Mouse (Mus musculus): ENCODE results near the gene Lrrk1. TPM values are rescaled to one million over a fixed set of nuclear protein-coding genes. Genes with fewer than 3 reads are reported as not detected.

Lrrk1 gene
- total and polyA plus RNA-seq, 2 experiments, result 7.4 to 15.0 TPM

- WGBS, result 81% methylated on average over 4 of the region's 4 CpGs
- no peak for TF ChIP-seq POLR2A (IDR thresholded peaks at IDR 0.05; ENCODE audit: extremely low read depth, insufficient read depth, low read length)
- no peak for TF ChIP-seq CTCF (IDR thresholded peaks at IDR 0.05; ENCODE audit: low read depth, low read length)
- H3K27me3 ChIP-seq (ENCODE audit: control insufficient read depth, insufficient read depth, low read length), result no peaks in the 10 kb centered on the region
- H3K4me1 ChIP-seq (ENCODE audit: control insufficient read depth, insufficient read depth, low read length), result no peaks in the 10 kb centered on the region
- H3K27ac ChIP-seq (replicated peaks; ENCODE audit: insufficient read depth, low read depth, low read length), result no peak overlapping the region
- no peak overlapping the region for H3K9ac ChIP-seq (ENCODE audit: low read depth, low read length)
- no peaks in the 10 kb centered on the region for H3K79me2 ChIP-seq (ENCODE audit: control insufficient read depth, insufficient read depth, low read length)
- H3K36me3 ChIP-seq (ENCODE audit: control insufficient read depth, insufficient read depth, low read length), result no peaks in the 10 kb centered on the region
- H3K4me3 ChIP-seq (ENCODE audit: insufficient read depth, low read depth, low read length), result no peak overlapping the region
- no peak for DNase-seq (ENCODE audit: extremely low read depth, low read depth, low spot score)
Measured at GRCm38 (mm10) chr7:66184026-66184425, 204.1 kb downstream of the Lrrk1 start.

DNA sequence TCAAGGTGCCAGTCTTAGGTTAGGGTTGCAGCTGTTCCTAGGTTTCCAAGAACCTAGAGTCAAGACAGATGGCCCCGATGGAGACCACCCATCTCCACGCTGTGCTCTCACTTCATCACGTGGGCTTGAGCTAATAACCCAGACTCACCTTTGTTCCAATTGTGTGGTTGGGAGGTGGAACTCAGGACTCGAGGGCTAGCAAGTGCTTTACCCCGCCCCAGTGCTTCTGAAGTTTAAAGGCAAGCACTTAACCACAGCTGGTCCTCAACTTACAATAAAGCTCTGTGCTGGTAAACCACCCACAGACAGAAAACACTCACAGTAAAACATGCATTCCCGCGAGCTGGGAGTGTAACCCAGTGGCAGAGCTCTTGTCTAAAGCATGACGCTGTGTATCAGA, 204.7 kb downstream of the Lrrk1 start:
- no peak overlapping the region for H3K9ac ChIP-seq (ENCODE audit: low read depth, low read length)
- 79% methylated on average over 8 of the region's 8 CpGs for WGBS
- H3K36me3 ChIP-seq (ENCODE audit: control insufficient read depth, insufficient read depth, low read length), result no peaks in the 10 kb centered on the region
- no peak for DNase-seq (ENCODE audit: extremely low read depth, low read depth, low spot score)
- H3K4me3 ChIP-seq (ENCODE audit: insufficient read depth, low read depth, low read length), result no peak overlapping the region
- no peak for TF ChIP-seq CTCF (IDR thresholded peaks at IDR 0.05; ENCODE audit: low read depth, low read length)
- no peak for TF ChIP-seq POLR2A (IDR thresholded peaks at IDR 0.05; ENCODE audit: extremely low read depth, insufficient read depth, low read length)
- no peaks in the 10 kb centered on the region for H3K4me1 ChIP-seq (ENCODE audit: control insufficient read depth, insufficient read depth, low read length)
- no peaks in the 10 kb centered on the region for H3K79me2 ChIP-seq (ENCODE audit: control insufficient read depth, insufficient read depth, low read length)
- H3K27me3 ChIP-seq (ENCODE audit: control insufficient read depth, insufficient read depth, low read length), result no peaks in the 10 kb centered on the region
- H3K27ac ChIP-seq (replicated peaks; ENCODE audit: insufficient read depth, low read depth, low read length), result no peak overlapping the region

GRCm38 (mm10) chr7:66182075-66182715, 206.0 kb downstream of the Lrrk1 start:
- Histone ChIP-seq H3K27me3 (ENCODE audit: control insufficient read depth, insufficient read depth, low read length) (no peaks in the 10 kb centered on the region), H3K4me3 (ENCODE audit: insufficient read depth, low read depth, low read length) (no peak overlapping the region), H3K9ac (ENCODE audit: low read depth, low read length) (no peak overlapping the region), H3K27ac (replicated peaks; ENCODE audit: insufficient read depth, low read depth, low read length) (no peak overlapping the region), H3K79me2 (ENCODE audit: control insufficient read depth, insufficient read depth, low read length) (no peaks in the 10 kb centered on the region), H3K4me1 (ENCODE audit: control insufficient read depth, insufficient read depth, low read length) (no peaks in the 10 kb centered on the region), H3K36me3 (ENCODE audit: control insufficient read depth, insufficient read depth, low read length) (no peaks in the 10 kb centered on the region)
- no peak for DNase-seq (ENCODE audit: extremely low read depth, low read depth, low spot score)
- 0 out of 2 replicates have a peak, but pooled peaks have one; percentile 19 for TF ChIP-seq CTCF (IDR thresholded peaks at IDR 0.05; ENCODE audit: low read depth, low read length)
- TF ChIP-seq POLR2A (IDR thresholded peaks at IDR 0.05; ENCODE audit: extremely low read depth, insufficient read depth, low read length), result no peak
- WGBS, result 80% methylated on average over 7 of the region's 7 CpGs

DNA sequence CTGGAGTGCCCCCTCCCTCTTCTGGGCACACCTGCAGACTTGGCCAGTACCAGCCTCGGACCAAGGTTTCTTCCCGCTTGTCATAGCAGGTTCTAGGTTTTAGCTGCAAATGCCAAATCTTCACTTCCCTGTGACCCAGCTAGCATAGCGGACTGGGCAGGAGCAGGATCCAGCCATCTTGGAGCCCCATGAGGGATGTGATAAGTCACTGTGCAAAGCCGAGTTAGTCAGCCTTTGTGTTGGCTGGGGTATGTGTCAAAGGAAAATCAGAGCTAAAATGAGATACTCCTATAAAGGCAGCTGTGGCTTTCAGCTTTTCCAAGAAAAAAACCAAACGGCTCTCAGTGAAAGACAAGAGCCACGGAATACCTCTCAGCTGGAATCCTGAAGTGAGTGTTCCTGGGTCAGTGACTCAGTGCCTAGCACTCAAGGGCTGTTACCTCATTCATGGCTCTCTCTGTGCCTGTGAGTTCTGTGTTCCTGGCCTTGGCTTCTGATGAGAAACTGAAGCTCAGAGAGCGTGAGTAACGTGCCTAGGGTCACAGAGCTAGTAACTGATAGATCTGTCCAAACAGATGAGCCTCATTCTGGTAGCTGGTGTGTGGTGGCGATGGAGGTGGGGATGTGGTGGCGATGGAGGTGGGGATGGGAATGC, 207.3 kb downstream of the Lrrk1 start:
- no peak overlapping the region for H3K9ac ChIP-seq (ENCODE audit: low read depth, low read length)
- H3K27ac ChIP-seq (replicated peaks; ENCODE audit: insufficient read depth, low read depth, low read length), result no peak overlapping the region
- 86% methylated on average over 10 of the region's 10 CpGs for WGBS
- no peak for DNase-seq (ENCODE audit: extremely low read depth, low read depth, low spot score)
- no peaks in the 10 kb centered on the region for H3K27me3 ChIP-seq (ENCODE audit: control insufficient read depth, insufficient read depth, low read length)
- TF ChIP-seq POLR2A (IDR thresholded peaks at IDR 0.05; ENCODE audit: extremely low read depth, insufficient read depth, low read length) (no peak), CTCF (IDR thresholded peaks at IDR 0.05; ENCODE audit: low read depth, low read length) (no peak)
- no peaks in the 10 kb centered on the region for H3K36me3 ChIP-seq (ENCODE audit: control insufficient read depth, insufficient read depth, low read length)
- H3K79me2 ChIP-seq (ENCODE audit: control insufficient read depth, insufficient read depth, low read length), result no peaks in the 10 kb centered on the region
- H3K4me1 ChIP-seq (ENCODE audit: control insufficient read depth, insufficient read depth, low read length), result no peaks in the 10 kb centered on the region
- no peak overlapping the region for H3K4me3 ChIP-seq (ENCODE audit: insufficient read depth, low read depth, low read length)

DNA sequence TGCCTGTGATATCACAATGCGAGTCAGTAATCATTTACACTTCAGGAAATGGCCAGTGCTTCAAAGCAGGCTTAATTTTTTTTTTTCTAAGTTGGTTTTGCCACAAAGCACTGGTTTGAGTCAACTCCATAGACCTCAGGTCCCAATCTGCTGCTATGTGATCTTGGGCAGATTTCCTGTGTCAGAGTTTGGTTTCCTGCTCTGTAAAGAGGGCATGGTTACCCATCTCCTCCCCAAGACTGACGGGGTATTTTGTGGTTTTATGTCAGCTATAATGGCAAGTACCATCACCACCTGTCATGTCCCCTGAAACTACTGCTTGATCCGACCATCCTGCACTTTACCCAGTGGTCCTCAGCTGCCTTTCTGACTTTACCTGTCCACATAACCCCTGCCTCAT, 207.9 kb downstream of the Lrrk1 start:
- H3K9ac ChIP-seq (ENCODE audit: low read depth, low read length), result no peak overlapping the region
- 67% methylated on average over 3 of the region's 3 CpGs for WGBS
- H3K4me3 ChIP-seq (ENCODE audit: insufficient read depth, low read depth, low read length), result no peak overlapping the region
- H3K27me3 ChIP-seq (ENCODE audit: control insufficient read depth, insufficient read depth, low read length), result no peaks in the 10 kb centered on the region
- TF ChIP-seq POLR2A (IDR thresholded peaks at IDR 0.05; ENCODE audit: extremely low read depth, insufficient read depth, low read length) (no peak), CTCF (IDR thresholded peaks at IDR 0.05; ENCODE audit: low read depth, low read length) (no peak)
- no peaks in the 10 kb centered on the region for H3K4me1 ChIP-seq (ENCODE audit: control insufficient read depth, insufficient read depth, low read length)
- no peaks in the 10 kb centered on the region for H3K79me2 ChIP-seq (ENCODE audit: control insufficient read depth, insufficient read depth, low read length)
- no peak overlapping the region for H3K27ac ChIP-seq (replicated peaks; ENCODE audit: insufficient read depth, low read depth, low read length)
- no peaks in the 10 kb centered on the region for H3K36me3 ChIP-seq (ENCODE audit: control insufficient read depth, insufficient read depth, low read length)
- no peak for DNase-seq (ENCODE audit: extremely low read depth, low read depth, low spot score)

- TF ChIP-seq POLR2A (IDR thresholded peaks at IDR 0.05; ENCODE audit: extremely low read depth, insufficient read depth, low read length) (no peak), CTCF (IDR thresholded peaks at IDR 0.05; ENCODE audit: low read depth, low read length) (no peak)
- H3K4me3 ChIP-seq (ENCODE audit: insufficient read depth, low read depth, low read length), result no peak overlapping the region
- no peak for DNase-seq (ENCODE audit: extremely low read depth, low read depth, low spot score)
- H3K36me3 ChIP-seq (ENCODE audit: control insufficient read depth, insufficient read depth, low read length), result no peaks in the 10 kb centered on the region
- no peaks in the 10 kb centered on the region for H3K4me1 ChIP-seq (ENCODE audit: control insufficient read depth, insufficient read depth, low read length)
- WGBS, result 78% methylated on average over 7 of the region's 7 CpGs
- no peaks in the 10 kb centered on the region for H3K79me2 ChIP-seq (ENCODE audit: control insufficient read depth, insufficient read depth, low read length)
- H3K27ac ChIP-seq (replicated peaks; ENCODE audit: insufficient read depth, low read depth, low read length), result no peak overlapping the region
- H3K27me3 ChIP-seq (ENCODE audit: control insufficient read depth, insufficient read depth, low read length), result no peaks in the 10 kb centered on the region
- H3K9ac ChIP-seq (ENCODE audit: low read depth, low read length), result no peak overlapping the region
Measured at GRCm38 (mm10) chr7:66179711-66180110, 208.4 kb downstream of the Lrrk1 start.
